Mouse (Mus musculus) G1E (cell line): Measurements from ENCODE around the gene Olfr1342.

Experiments
- CTCF ChIP-seq: IDR thresholded peaks from 2 replicates; pipeline ENCODE4 v1.5.1; 2012; ENCODE audit warnings: low read depth, low read length, inconsistent platforms, mixed read lengths
- GATA1 ChIP-seq: IDR thresholded peaks from 2 replicates; pipeline ENCODE4 v1.6.1; 2012; ENCODE audit warnings: borderline replicate concordance, low read length, inconsistent platforms, mixed read lengths
- POLR2AphosphoS5 ChIP-seq: IDR thresholded peaks from 2 replicates; pipeline ENCODE4 v1.6.1; 2012; ENCODE audit warnings: low read depth, low read length, inconsistent platforms; ENCODE audit not compliant: insufficient replicate concordance
- TAL1 ChIP-seq: conservative IDR thresholded peaks from 2 replicates; pipeline ENCODE4 v1.6.1; 2012; ENCODE audit warnings: low read depth, low read length, inconsistent platforms, mixed read lengths

GRCm38 (mm10) chr4:118658652-118659051 is 33.9 kb downstream of the Olfr1342 start, which contains the start of gene Olfr62:
- no peak for TF ChIP-seq CTCF
- no peak for TF ChIP-seq GATA1
- TF ChIP-seq TAL1, result no peak
- no peak for TF ChIP-seq POLR2AphosphoS5
